Mouse (Mus musculus) CH12.LX (cell line): ENCODE results near the gene Ncor1. TPM values are rescaled to one million over a fixed set of nuclear protein-coding genes. Genes with fewer than 3 reads are reported as not detected.

Experiments used
- DNase-seq: peaks from one replicate; pipeline ENCODE4 v3.0.0-alpha.2; 2013; ENCODE audit errors: extremely low read depth
- H3K27ac ChIP-seq: 2 replicates; pipeline ENCODE4 v1.5.1; 2012; ENCODE audit warnings: low read depth, mild to moderate bottlenecking, control low read depth, moderate library complexity; ENCODE audit not compliant: insufficient read depth
- H3K27me3 ChIP-seq: replicated peaks from 2 replicates; pipeline ENCODE3; 2012; ENCODE audit warnings: inconsistent platforms
- H3K36me3 ChIP-seq, 2 experiments: replicated peaks in 1 of 2; 2 replicates each; pipeline versions ENCODE3 to v1.6.1; 2012; ENCODE audit warnings: inconsistent platforms in 1 of 2, low read length in 1 of 2, mild to moderate bottlenecking in 1 of 2, mixed read lengths in 1 of 2, moderate library complexity in 1 of 2; ENCODE audit not compliant: control insufficient read depth in 1 of 2, insufficient read depth in 1 of 2
- H3K4me1 ChIP-seq, 2 experiments: 2 replicates each; pipeline ENCODE4 v1.6.1; 2012; ENCODE audit warnings: inconsistent platforms in 1 of 2, moderate library complexity in 1 of 2; ENCODE audit not compliant: insufficient read depth in 2 of 2, control insufficient read depth in 1 of 2
- H3K4me2 ChIP-seq: 2 replicates; pipeline ENCODE4 v1.6.1; 2012; ENCODE audit warnings: low read depth, mild to moderate bottlenecking, control low read depth; ENCODE audit not compliant: poor library complexity, insufficient read depth, severe bottlenecking
- H3K4me3 ChIP-seq, 3 experiments: fragments of 150-350 bp in 1 of 3; sonication (generic) in 1 of 3; replicated peaks in 1 of 3; 2 replicates each; pipeline versions ENCODE3 to v1.5.1; 2011 to 2012; ENCODE audit warnings: low read depth in 2 of 3, low read length in 2 of 3, mild to moderate bottlenecking in 2 of 3, moderate library complexity in 2 of 3, control low read depth in 1 of 3, improper control_type of control experiment in 1 of 3, inconsistent platforms in 1 of 3, mixed read lengths in 1 of 3; ENCODE audit not compliant: poor library complexity in 1 of 3
- H3K79me2 ChIP-seq: replicated peaks from 2 replicates; pipeline ENCODE4 v1.6.1; 2012; ENCODE audit warnings: mild to moderate bottlenecking, moderate library complexity; ENCODE audit not compliant: control insufficient read depth, poor library complexity, insufficient read depth, severe bottlenecking; ENCODE audit errors: extremely low read depth
- H3K9ac ChIP-seq: 2 replicates; pipeline ENCODE4 v1.6.1; 2012; ENCODE audit warnings: low read depth, mild to moderate bottlenecking, control low read depth, moderate library complexity; ENCODE audit not compliant: insufficient read depth
- H3K9me3 ChIP-seq: replicated peaks from 2 replicates; pipeline ENCODE3; 2012; ENCODE audit warnings: low read length, inconsistent platforms, mixed read lengths
- EP300 ChIP-seq: IDR thresholded peaks from 2 replicates; pipeline ENCODE4 v1.6.1; 2011; ENCODE audit warnings: low read length, improper control_type of control experiment
- ETS1 ChIP-seq: conservative IDR thresholded peaks from 2 replicates; pipeline ENCODE4 v1.6.1; 2012; ENCODE audit warnings: low read depth, mild to moderate bottlenecking, inconsistent platforms, low read length, improper control_type of control experiment, moderate library complexity
- IRF4 ChIP-seq: IDR thresholded peaks from 2 replicates; pipeline ENCODE4 v1.6.1; 2014; ENCODE audit warnings: low read depth, mild to moderate bottlenecking, inconsistent platforms, low read length, improper control_type of control experiment
- MEF2A ChIP-seq: IDR thresholded peaks from 2 replicates; pipeline ENCODE4 v1.6.1; 2014; ENCODE audit warnings: low read depth, mild to moderate bottlenecking, inconsistent platforms, low read length, improper control_type of control experiment, borderline replicate concordance
- dilution Hi-C: fragments of 300-500 bp; cut with MboI; formaldehyde crosslinking; loops from 2 replicates; pipeline ENCODE4 v1.14.3; 2020; ENCODE audit warnings: low sequenced_read_pairs; ENCODE audit not compliant: extremely low pct_unique_long_range_greater_than_20kb, extremely low pct_ligation_motif_present
- in situ Hi-C: fragments of 300-500 bp; cut with MboI; formaldehyde crosslinking; loops from 3 replicates; pipeline ENCODE4 v1.14.3; 2019; ENCODE audit warnings: low sequenced_read_pairs, low pct_ligation_motif_present, low pct_unique_long_range_greater_than_20kb, mixed read lengths
- polyA plus RNA-seq: library from polyadenylated mRNA; unstranded; fragments of >175 nt; gene quantifications from 2 replicates; pipeline ENCODE4 v1.2.1, GENCODE M21; 2012; ENCODE audit warnings: low read depth; ENCODE audit not compliant: insufficient read length
- total RNA-seq, 2 experiments: library from RNA; depleted of rRNA; stranded (reverse); fragments of 300-350 nt in 1 of 2; fragments of >200 nt in 1 of 2; gene quantifications; 2 replicates each; pipeline ENCODE4 v1.2.3; 2012 to 2014

The Ncor1 gene
- total and polyA plus RNA-seq, 3 experiments: 76.3 to 232 (median 83.8) TPM

- Histone ChIP-seq H3K36me3 (peaks cover 13 to 46% of the 10 kb centered on the region in 2 experiments), H3K79me2 (no peaks in the 10 kb centered on the region), H3K9ac (no peak overlapping the region), H3K4me1 (peaks cover 25 to 46% of the 10 kb centered on the region in 2 experiments), H3K4me3 (no peak overlapping the region), H3K9me3 (no peaks in the 10 kb centered on the region), H3K27me3 (no peaks in the 10 kb centered on the region), H3K4me2 (peak overlapping the region; percentile 69), H3K27ac (peak overlapping the region; percentile 36; the same call in 1 of the 2 replicates)
- peak; percentile 88 for DNase-seq
- dilution Hi-C loops (no loop called here), in situ Hi-C loops (no loop called here)
- peak; percentile 67 for TF ChIP-seq EP300
- TF ChIP-seq IRF4: peak; percentile 51; the same call in 1 of the 2 replicates
- TF ChIP-seq MEF2A: no peak; the same call in 1 of the 2 replicates
- peak; percentile 53 for TF ChIP-seq ETS1
These were observed 191.7 kb downstream of the Ncor1 start for GRCm38 (mm10) chr11:62266466-62267214.

Other genes starting within 250 kb of the Ncor1 start
- 0.92 and 1.7 TPM in 2 replicates for gene Adora2b, start 209.6 kb downstream of the Ncor1 start, total RNA-seq (2012; rRNA removed)
- gene Adora2b, start 209.6 kb downstream of the Ncor1 start, total RNA-seq (2014; rRNA removed): 0.45 and 0.77 TPM in 2 replicates
- gene Adora2b, start 209.6 kb downstream of the Ncor1 start, polyA plus RNA-seq: 0.44 and 0.87 TPM in 2 replicates
- gene Zswim7, start 177.2 kb downstream of the Ncor1 start, total RNA-seq (2012; rRNA removed): 38.8 and 44.2 TPM in 2 replicates
- 62.3 and 62.5 TPM in 2 replicates for gene Zswim7, start 177.2 kb downstream of the Ncor1 start, total RNA-seq (2014; rRNA removed)
- gene Zswim7, start 177.2 kb downstream of the Ncor1 start, polyA plus RNA-seq: 57.8 and 58.2 TPM in 2 replicates
- gene Ttc19, start 177.1 kb downstream of the Ncor1 start, total RNA-seq (2012; rRNA removed): 13.0 and 16.1 TPM in 2 replicates
- gene Ttc19, start 177.1 kb downstream of the Ncor1 start, total RNA-seq (2014; rRNA removed): 22.6 and 27.3 TPM in 2 replicates
- gene Ttc19, start 177.1 kb downstream of the Ncor1 start, polyA plus RNA-seq: 22.2 and 28.3 TPM in 2 replicates
- gene Pigl, start 81 bp downstream of the Ncor1 start, total RNA-seq (2012; rRNA removed): 5.2 and 5.6 TPM in 2 replicates
- 3.0 and 4.4 TPM in 2 replicates for gene Pigl, start 81 bp downstream of the Ncor1 start, total RNA-seq (2014; rRNA removed)
- gene Pigl, start 81 bp downstream of the Ncor1 start, polyA plus RNA-seq: 7.6 and 9.1 TPM in 2 replicates
- gene Cenpv, start 80.7 kb upstream of the Ncor1 start, total RNA-seq (2012; rRNA removed): 98.8 and 107 TPM in 2 replicates
- 24.1 and 24.4 TPM in 2 replicates for gene Cenpv, start 80.7 kb upstream of the Ncor1 start, total RNA-seq (2014; rRNA removed)
- gene Cenpv, start 80.7 kb upstream of the Ncor1 start, polyA plus RNA-seq: 24.9 and 33.6 TPM in 2 replicates
- 2,030 and 2,098 TPM in 2 replicates for gene Ubb, start 92.6 kb upstream of the Ncor1 start, total RNA-seq (2012; rRNA removed)
- 929 and 1,092 TPM in 2 replicates for gene Ubb, start 92.6 kb upstream of the Ncor1 start, total RNA-seq (2014; rRNA removed)
- gene Ubb, start 92.6 kb upstream of the Ncor1 start, polyA plus RNA-seq: 1,487 and 1,562 TPM in 2 replicates
- 58.7 and 59.3 TPM in 2 replicates for gene Trpv2, start 115.9 kb upstream of the Ncor1 start, total RNA-seq (2012; rRNA removed)
- 36.0 and 39.2 TPM in 2 replicates for gene Trpv2, start 115.9 kb upstream of the Ncor1 start, total RNA-seq (2014; rRNA removed)
- gene Trpv2, start 115.9 kb upstream of the Ncor1 start, polyA plus RNA-seq: 42.3 and 46.2 TPM in 2 replicates
- gene Lrrc75a, start 190.0 kb upstream of the Ncor1 start, total RNA-seq (2012; rRNA removed): 2.9 and 12.6 TPM in 2 replicates
- 1.3 and 1.6 TPM in 2 replicates for gene Lrrc75a, start 190.0 kb upstream of the Ncor1 start, total RNA-seq (2014; rRNA removed)
- 1.8 and 2.7 TPM in 2 replicates for gene Lrrc75a, start 190.0 kb upstream of the Ncor1 start, polyA plus RNA-seq
- 47.9 and 60.7 TPM in 2 replicates for gene Mmgt2, start 190.1 kb upstream of the Ncor1 start, total RNA-seq (2012; rRNA removed)
- gene Mmgt2, start 190.1 kb upstream of the Ncor1 start, total RNA-seq (2014; rRNA removed): 41.2 and 49.2 TPM in 2 replicates
- 61.4 and 65.9 TPM in 2 replicates for gene Mmgt2, start 190.1 kb upstream of the Ncor1 start, polyA plus RNA-seq